Mouse (Mus musculus): Measurements from ENCODE around the gene Fzr1.

Fzr1 gene

GRCm38 (mm10) chr10:81404720-81405119 is 26.4 kb upstream of the Fzr1 start:
- in situ Hi-C loops (cut with MboI; ENCODE audit: unreplicated experiment in 2 of 2): loop anchor here (5.0 to 10.0 kb wide), 2 partner anchors 38 to 770 kb away; no protein-coding TSS in a partner anchor

GRCm38 (mm10) chr10:81404082-81404481 is 25.8 kb upstream of the Fzr1 start:
- in situ Hi-C loops (cut with MboI; ENCODE audit: unreplicated experiment in 2 of 2): loop anchor here in 1 of 2 experiments (10.0 kb wide), 1 partner anchor 771 kb away; no protein-coding TSS in a partner anchor

- in situ Hi-C loops (cut with MboI; ENCODE audit: unreplicated experiment in 2 of 2): loop anchor here in 1 of 2 experiments (10.0 kb wide), 1 partner anchor 771 kb away; no protein-coding TSS in a partner anchor
Measured at GRCm38 (mm10) chr10:81403511-81403910, 25.2 kb upstream of the Fzr1 start.

- in situ Hi-C loops (cut with MboI; ENCODE audit: unreplicated experiment in 2 of 2): loop anchor here in 1 of 2 experiments (10.0 kb wide), 1 partner anchor 773 kb away; no protein-coding TSS in a partner anchor
Measured at GRCm38 (mm10) chr10:81402227-81402765, 24.0 kb upstream of the Fzr1 start.

- in situ Hi-C loops (cut with MboI; ENCODE audit: unreplicated experiment in 2 of 2): loop anchor here in 1 of 2 experiments (10.0 kb wide), 1 partner anchor 773 kb away; no protein-coding TSS in a partner anchor
Measured at GRCm38 (mm10) chr10:81401521-81402226, 23.4 kb upstream of the Fzr1 start.

- in situ Hi-C loops (cut with MboI; ENCODE audit: unreplicated experiment in 2 of 2): loop anchor here in 1 of 2 experiments (10.0 kb wide), 1 partner anchor 774 kb away; no protein-coding TSS in a partner anchor
Measured at GRCm38 (mm10) chr10:81401205-81401520, 22.8 kb upstream of the Fzr1 start.

- in situ Hi-C loops (cut with MboI; ENCODE audit: unreplicated experiment in 2 of 2): loop anchor here in 1 of 2 experiments (10.0 kb wide), 1 partner anchor 774 kb away; no protein-coding TSS in a partner anchor
Measured at GRCm38 (mm10) chr10:81400371-81401204, 22.3 kb upstream of the Fzr1 start.

- in situ Hi-C loops (cut with MboI; ENCODE audit: unreplicated experiment in 2 of 2): loop anchor here (5.0 to 25.0 kb wide), 4 partner anchors 132 to 1237 kb away; partner anchors contain the start of gene Tdg (in 1 of the 2)
Measured at GRCm38 (mm10) chr10:81399798-81400308, 21.5 kb upstream of the Fzr1 start.

GRCm38 (mm10) chr10:81399296-81399695 is 21.0 kb upstream of the Fzr1 start:
- in situ Hi-C loops (cut with MboI; ENCODE audit: unreplicated experiment in 2 of 2): loop anchor here in 1 of 2 experiments (5.0 to 25.0 kb wide), 3 partner anchors 133 to 1238 kb away; partner anchors contain the start of gene Tdg

GRCm38 (mm10) chr10:81396749-81397148 is 18.4 kb upstream of the Fzr1 start:
- in situ Hi-C loops (cut with MboI; ENCODE audit: unreplicated experiment in 2 of 2): loop anchor here in 1 of 2 experiments (5.0 to 25.0 kb wide), 3 partner anchors 136 to 1241 kb away; partner anchors contain the start of gene Tdg

GRCm38 (mm10) chr10:81395865-81396264 is 17.5 kb upstream of the Fzr1 start:
- in situ Hi-C loops (cut with MboI; ENCODE audit: unreplicated experiment in 2 of 2): loop anchor here in 1 of 2 experiments (5.0 to 25.0 kb wide), 3 partner anchors 136 to 1241 kb away; partner anchors contain the start of gene Tdg

GRCm38 (mm10) chr10:81395127-81395526 is 16.8 kb upstream of the Fzr1 start:
- in situ Hi-C loops (cut with MboI; ENCODE audit: unreplicated experiment in 2 of 2): loop anchor here in 1 of 2 experiments (5.0 to 25.0 kb wide), 3 partner anchors 137 to 1242 kb away; partner anchors contain the start of gene Tdg

GRCm38 (mm10) chr10:81393456-81394063 is 15.2 kb upstream of the Fzr1 start:
- in situ Hi-C loops (cut with MboI; ENCODE audit: unreplicated experiment in 2 of 2): loop anchor here (5.0 to 25.0 kb wide), 4 partner anchors 59 to 1244 kb away; partner anchors contain the start of genes Gna11 (in 1 of the 2) and Tdg (in 1 of the 2)

GRCm38 (mm10) chr10:81392781-81393185 is 14.5 kb upstream of the Fzr1 start, which contains the start of gene Smim24:
Gene Smim24, plus strand, starts transcription at chr10:81393051.
- in situ Hi-C loops (cut with MboI; ENCODE audit: unreplicated experiment in 2 of 2): loop anchor here (5.0 to 25.0 kb wide), 4 partner anchors 60 to 1245 kb away; partner anchors contain the start of genes Gna11 (in 1 of the 2) and Tdg (in 1 of the 2)

GRCm38 (mm10) chr10:81392270-81392669 is 14.0 kb upstream of the Fzr1 start:
- in situ Hi-C loops (cut with MboI; ENCODE audit: unreplicated experiment in 2 of 2): loop anchor here (5.0 to 25.0 kb wide), 4 partner anchors 60 to 1245 kb away; partner anchors contain the start of genes Gna11 (in 1 of the 2) and Tdg (in 1 of the 2)

GRCm38 (mm10) chr10:81390678-81390965 is 12.3 kb upstream of the Fzr1 start:
- in situ Hi-C loops (cut with MboI; ENCODE audit: unreplicated experiment in 2 of 2): loop anchor here (5.0 to 25.0 kb wide), 4 partner anchors 62 to 1247 kb away; partner anchors contain the start of genes Gna11 (in 1 of the 2) and Tdg (in 1 of the 2)

GRCm38 (mm10) chr10:81389801-81390677 is 11.7 kb upstream of the Fzr1 start:
- in situ Hi-C loops (cut with MboI; ENCODE audit: unreplicated experiment in 2 of 2): loop anchor here (5.0 to 25.0 kb wide), 4 partner anchors 62 to 1247 kb away; partner anchors contain the start of genes Gna11 (in 1 of the 2) and Tdg (in 1 of the 2)

GRCm38 (mm10) chr10:81389373-81389772 is 11.1 kb upstream of the Fzr1 start:
- in situ Hi-C loops (cut with MboI; ENCODE audit: unreplicated experiment in 2 of 2): loop anchor here in 1 of 2 experiments (25.0 kb wide), 1 partner anchor 1248 kb away; the partner anchor contains the start of gene Tdg

Measured in v-Abl transformed pro-B cells (cell line).